Mouse (Mus musculus) heart, embryonic 14.5 days (tissue): ENCODE results near the gene Ncor2. TPM values are rescaled to one million over a fixed set of nuclear protein-coding genes. Genes with fewer than 3 reads are reported as not detected.

Experiments
- ATAC-seq: fragments of 200-750 bp; cut with Nextera tagmentation; 2 replicates; pipeline ENCODE4 v1.8.0; 2017; ENCODE audit warnings: low read depth, moderate TSS enrichment; ENCODE audit not compliant: insufficient number of reproducible peaks, insufficient read depth, low FRiP score
- H3K27ac ChIP-seq, 2 experiments: fragments of 200-500 bp in 1 of 2; fragments of 300-500 bp in 1 of 2; sonication (generic) in 1 of 2; replicated peaks in 1 of 2; 2 replicates each; pipeline ENCODE4 v1.5.1; 2012 to 2014; ENCODE audit warnings: low read depth in 2 of 2, low read length in 2 of 2, control low read depth in 1 of 2, mild to moderate bottlenecking in 1 of 2, mixed read lengths in 1 of 2; ENCODE audit not compliant: control insufficient read depth in 1 of 2, insufficient read depth in 1 of 2
- H3K27me3 ChIP-seq: fragments of 300-500 bp; sonication (generic); 2 replicates; pipeline ENCODE4 v1.6.1; 2014; ENCODE audit warnings: mild to moderate bottlenecking, low read length, control low read depth; ENCODE audit not compliant: control insufficient read depth, insufficient read depth
- H3K36me3 ChIP-seq: fragments of 300-500 bp; sonication (generic); 2 replicates; pipeline ENCODE4 v1.6.1; 2014; ENCODE audit warnings: mild to moderate bottlenecking, control low read depth, low read length, mixed read lengths; ENCODE audit not compliant: control insufficient read depth, insufficient read depth
- H3K4me1 ChIP-seq, 2 experiments: fragments of 200-500 bp in 1 of 2; fragments of 300-500 bp in 1 of 2; sonication (generic) in 1 of 2; 2 replicates each; pipeline ENCODE4 v1.6.1; 2012 to 2014; ENCODE audit warnings: low read length in 2 of 2, control low read depth in 1 of 2, mixed read lengths in 1 of 2; ENCODE audit not compliant: control insufficient read depth in 2 of 2, insufficient read depth in 2 of 2
- H3K4me2 ChIP-seq: fragments of 300-500 bp; sonication (generic); 2 replicates; pipeline ENCODE4 v1.6.1; 2014; ENCODE audit warnings: mild to moderate bottlenecking, low read length
- H3K4me3 ChIP-seq, 2 experiments: fragments of 200-500 bp in 1 of 2; fragments of 300-500 bp in 1 of 2; sonication (generic) in 1 of 2; 2 replicates each; pipeline ENCODE4 v1.5.1; 2012 to 2014; ENCODE audit warnings: low read length in 2 of 2, mild to moderate bottlenecking in 2 of 2, control low read depth in 1 of 2, low read depth in 1 of 2, moderate library complexity in 1 of 2; ENCODE audit not compliant: control insufficient read depth in 1 of 2, insufficient read depth in 1 of 2
- H3K9ac ChIP-seq: fragments of 300-500 bp; sonication (generic); 2 replicates; pipeline ENCODE4 v1.6.1; 2014; ENCODE audit warnings: mild to moderate bottlenecking, low read length
- H3K9me3 ChIP-seq: fragments of 300-500 bp; sonication (generic); 2 replicates; pipeline ENCODE4 v1.6.1; 2016; ENCODE audit warnings: low read length, control low read depth; ENCODE audit not compliant: control insufficient read depth
- WGBS: fragments of 180-500 bp; shearing (Covaris S2); extraction: QIAGEN DNeasy Blood & Tissue Kit; methylation state at CpG from one replicate; pipeline ENCODE4 v1.1.7; 2014; 5-methylcytosine and 5-hydroxymethylcytosine counted together
- polyA plus RNA-seq: library from polyadenylated mRNA; unstranded; fragments of >200 nt; fragmentation: Nextera tagmentation; extraction: Ambion mirVana; gene quantifications from 2 replicates; pipeline ENCODE4 v1.2.1, GENCODE M21; 2014

The Ncor2 gene
- polyA plus RNA-seq, 1 experiment from 2014 or later = 17.6 TPM

DNA sequence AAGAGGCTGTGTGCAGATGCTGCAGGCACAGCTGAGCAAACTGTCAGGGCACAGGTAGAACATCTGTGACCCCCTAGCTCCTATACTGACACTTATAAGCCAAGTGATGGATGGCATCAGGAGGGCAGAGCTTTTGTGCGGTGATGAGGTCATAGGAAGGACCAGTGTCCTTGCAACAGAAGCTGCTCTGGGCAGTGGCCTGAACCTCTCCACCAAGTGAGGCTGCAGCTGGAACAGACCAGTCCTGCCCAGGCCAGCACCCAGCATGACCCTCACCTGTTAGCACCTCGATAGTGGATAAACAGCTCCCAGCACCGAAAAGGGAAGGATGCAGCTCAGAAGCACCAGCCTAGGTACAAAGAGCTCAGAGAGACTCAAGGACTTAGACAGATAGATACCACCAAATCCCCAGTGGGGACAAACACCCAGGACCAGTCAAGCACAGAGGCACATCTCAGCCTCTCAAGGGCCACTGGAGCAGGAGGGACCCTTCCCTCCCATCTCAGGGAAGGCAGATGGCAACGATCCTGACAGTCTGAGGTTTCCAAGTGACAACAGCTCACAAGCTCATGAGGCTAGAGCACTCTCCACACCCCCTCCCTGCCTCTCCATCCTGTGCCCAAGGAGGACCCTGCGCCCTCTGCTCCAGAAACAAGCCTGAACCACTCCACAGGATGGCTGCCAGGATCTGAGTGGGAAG, 42.6 kb downstream of the Ncor2 start:
- peaks cover 64 to 78% of the 10 kb centered on the region in 2 experiments for H3K4me1 ChIP-seq
- no peak overlapping the region for H3K4me3 ChIP-seq
- H3K9me3 ChIP-seq = no peaks in the 10 kb centered on the region
- 43% methylated on average over 5 of the region's 5 CpGs for WGBS
- no peaks in the 10 kb centered on the region for H3K27me3 ChIP-seq
- peak overlapping the region; percentile 32; the same call in 1 of the 2 replicates for H3K9ac ChIP-seq
- H3K4me2 ChIP-seq = no peak overlapping the region
- no peak for ATAC-seq
- H3K36me3 ChIP-seq = no peaks in the 10 kb centered on the region
- H3K27ac ChIP-seq = no peak overlapping the region

DNA sequence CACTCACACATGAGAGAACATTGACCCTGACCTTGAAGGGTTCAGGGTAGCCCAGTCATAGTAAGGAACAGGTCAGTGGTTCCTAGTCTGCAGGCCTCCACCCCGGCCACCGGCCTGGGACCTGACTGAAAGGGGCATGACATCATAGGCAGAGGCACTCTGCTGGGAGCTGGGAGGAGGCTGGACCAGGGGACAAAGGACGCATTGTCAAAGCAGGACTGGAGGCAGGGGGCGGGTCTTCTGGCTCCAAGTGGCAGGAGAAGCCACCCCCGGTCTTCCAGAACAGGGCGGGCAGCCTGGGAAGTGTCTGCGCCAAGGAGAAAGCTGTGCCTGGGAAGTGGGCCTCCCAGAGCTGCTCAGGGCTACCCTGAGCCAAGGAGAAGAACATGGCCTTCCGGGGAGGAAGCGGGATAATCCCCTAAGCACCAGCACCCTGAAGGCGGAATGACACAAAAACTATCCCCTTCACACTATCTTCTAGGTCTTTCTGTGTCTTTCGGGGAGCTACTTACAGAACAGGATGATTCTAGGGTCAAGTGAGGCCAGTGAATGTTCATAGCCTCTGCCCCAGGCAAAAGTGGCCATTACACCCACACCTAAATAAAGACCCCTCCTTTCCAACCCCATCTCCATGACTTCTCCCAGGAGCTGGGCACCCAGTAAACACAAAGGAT, 44.1 kb downstream of the Ncor2 start:
- peak; percentile 70 for ATAC-seq
- no peaks in the 10 kb centered on the region for H3K36me3 ChIP-seq
- H3K27me3 ChIP-seq = no peaks in the 10 kb centered on the region
- peaks cover 65 to 81% of the 10 kb centered on the region in 2 experiments for H3K4me1 ChIP-seq
- H3K4me3 ChIP-seq = no peak overlapping the region
- peak overlapping the region; percentile 84 to 94 for H3K27ac ChIP-seq
- no peaks in the 10 kb centered on the region for H3K9me3 ChIP-seq
- peak overlapping the region; percentile 60 for H3K9ac ChIP-seq
- WGBS = 17% methylated on average over 11 of the region's 11 CpGs
- peak overlapping the region; percentile 9; the same call in 1 of the 2 replicates for H3K4me2 ChIP-seq

DNA sequence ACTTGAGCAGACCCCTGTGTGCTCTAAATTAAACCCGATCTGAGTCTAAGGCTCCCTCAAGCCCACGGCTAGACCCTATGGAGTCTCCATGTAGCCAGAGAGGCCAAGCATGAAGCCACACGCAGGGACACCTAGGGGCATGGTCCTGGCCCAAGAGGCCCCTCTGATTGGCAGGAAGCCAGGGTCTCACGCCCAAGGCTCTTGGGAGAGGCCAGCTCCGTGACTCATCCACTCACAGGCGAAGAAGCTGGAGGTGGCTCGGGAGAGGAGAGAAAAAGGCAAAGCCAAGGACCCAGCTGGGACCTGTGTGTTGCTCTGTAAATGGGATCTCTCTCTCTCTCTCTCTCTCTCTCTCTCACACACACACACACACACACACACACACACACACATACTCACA, 44.6 kb downstream of the Ncor2 start:
- no peak for ATAC-seq
- peaks cover 62 to 81% of the 10 kb centered on the region in 2 experiments for H3K4me1 ChIP-seq
- H3K9ac ChIP-seq = peak overlapping the region; percentile 60

DNA sequence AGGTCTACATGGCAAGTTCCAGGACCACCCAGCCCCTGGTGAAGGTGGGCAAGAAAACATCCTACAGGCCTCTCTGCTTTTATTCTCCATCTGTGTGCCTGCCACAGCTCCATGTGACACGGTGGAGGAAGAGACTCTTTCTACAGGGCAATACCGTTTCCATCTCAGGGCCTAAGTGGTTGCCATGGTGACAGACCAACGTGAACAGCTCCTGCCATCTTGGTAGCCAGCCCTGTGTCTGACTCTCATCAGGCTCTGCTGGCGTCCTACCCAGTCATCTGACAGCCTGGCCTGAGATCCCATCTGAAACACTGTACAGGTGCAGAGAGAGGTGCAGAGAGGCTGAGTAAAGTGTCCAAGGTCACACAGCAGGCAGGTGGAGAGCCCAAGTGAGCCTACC, 45.4 kb downstream of the Ncor2 start:
- ATAC-seq = no peak
- H3K9ac ChIP-seq = no peak overlapping the region
- WGBS = 59% methylated on average over 4 of the region's 4 CpGs
- peak overlapping the region; percentile 84 to 94; a peak in 3 of 4 replicates for H3K27ac ChIP-seq
- H3K4me1 ChIP-seq = peaks cover 61 to 81% of the 10 kb centered on the region in 2 experiments
- H3K9me3 ChIP-seq = no peaks in the 10 kb centered on the region
- no peaks in the 10 kb centered on the region for H3K27me3 ChIP-seq
- H3K4me3 ChIP-seq = no peak overlapping the region
- H3K36me3 ChIP-seq = no peaks in the 10 kb centered on the region
- no peak overlapping the region for H3K4me2 ChIP-seq

More for the DNA sequence above, 44.6 kb downstream of the Ncor2 start:
- Histone ChIP-seq H3K9me3 (no peaks in the 10 kb centered on the region), H3K27ac (peak overlapping the region; percentile 84 to 94), H3K36me3 (no peaks in the 10 kb centered on the region), H3K27me3 (no peaks in the 10 kb centered on the region), H3K4me2 (peak overlapping the region; percentile 9; the same call in 1 of the 2 replicates), H3K4me3 (no peak overlapping the region)
- 24% methylated on average over 7 of the region's 7 CpGs for WGBS

DNA sequence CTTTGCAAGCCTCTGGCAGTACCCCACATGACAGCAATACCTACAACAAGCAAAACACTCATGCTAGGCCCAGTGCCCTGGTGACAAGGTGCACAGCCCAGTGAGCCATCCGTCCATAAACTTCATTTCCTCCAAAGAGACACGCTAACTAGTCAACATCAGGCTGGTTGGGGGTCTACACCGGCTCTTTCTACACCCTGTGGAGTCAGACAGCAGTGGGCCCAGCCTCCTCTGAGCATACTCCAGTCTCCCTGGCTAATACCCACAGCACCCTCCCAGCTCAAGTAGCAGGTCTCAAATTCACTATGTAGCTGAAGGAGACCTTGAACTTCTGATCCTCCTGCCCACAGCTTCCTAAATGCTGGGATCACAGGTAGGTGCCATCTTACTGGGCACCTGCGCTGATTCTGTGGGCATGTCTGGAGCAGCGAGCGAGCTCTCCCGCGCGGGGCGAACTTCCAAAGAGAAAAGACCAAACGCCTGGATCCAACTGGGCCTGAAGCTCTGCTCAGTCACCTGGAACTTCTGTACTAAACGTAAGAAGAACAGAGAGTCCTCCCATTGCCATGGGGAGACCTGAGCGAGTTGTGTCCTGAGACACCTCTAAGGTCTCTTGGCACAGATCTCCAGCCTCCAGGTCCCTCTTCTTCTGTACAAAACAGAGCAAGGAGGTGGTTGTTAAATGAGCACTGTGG, 46.3 kb downstream of the Ncor2 start:
- Histone ChIP-seq H3K4me3 (no peak overlapping the region), H3K4me2 (no peak overlapping the region), H3K27me3 (no peaks in the 10 kb centered on the region), H3K27ac (no peak overlapping the region), H3K9ac (no peak overlapping the region), H3K4me1 (peaks cover 63 to 81% of the 10 kb centered on the region in 2 experiments), H3K9me3 (no peaks in the 10 kb centered on the region), H3K36me3 (no peaks in the 10 kb centered on the region)
- ATAC-seq = no peak
- 96% methylated on average over 13 of the region's 13 CpGs for WGBS

DNA sequence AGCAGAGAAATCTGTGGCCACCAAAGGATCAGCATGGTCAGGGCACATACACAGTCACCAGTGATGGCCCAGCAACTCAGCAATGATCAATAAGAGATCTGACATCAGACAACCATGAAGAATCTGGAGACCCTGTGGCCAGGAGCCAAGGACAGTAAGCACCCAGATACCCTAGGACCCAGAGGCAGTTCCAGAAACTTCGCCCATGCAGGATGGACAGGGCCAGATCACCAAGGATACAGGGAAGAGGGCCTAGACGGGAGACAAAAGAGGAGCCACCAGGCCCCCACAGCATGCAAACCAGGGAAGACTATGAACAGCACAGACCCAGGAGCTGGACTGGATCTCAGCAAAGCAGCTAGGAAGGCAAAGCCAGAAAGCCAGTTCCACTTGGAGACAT, 47.0 kb downstream of the Ncor2 start:
- Histone ChIP-seq H3K4me2 (no peak overlapping the region), H3K4me1 (peaks cover 59 to 79% of the 10 kb centered on the region in 2 experiments), H3K9me3 (no peaks in the 10 kb centered on the region), H3K27me3 (no peaks in the 10 kb centered on the region), H3K9ac (no peak overlapping the region), H3K27ac (no peak overlapping the region), H3K36me3 (no peaks in the 10 kb centered on the region), H3K4me3 (no peak overlapping the region)
- ATAC-seq = no peak
- WGBS = 82% methylated on average over 2 of the region's 2 CpGs

DNA sequence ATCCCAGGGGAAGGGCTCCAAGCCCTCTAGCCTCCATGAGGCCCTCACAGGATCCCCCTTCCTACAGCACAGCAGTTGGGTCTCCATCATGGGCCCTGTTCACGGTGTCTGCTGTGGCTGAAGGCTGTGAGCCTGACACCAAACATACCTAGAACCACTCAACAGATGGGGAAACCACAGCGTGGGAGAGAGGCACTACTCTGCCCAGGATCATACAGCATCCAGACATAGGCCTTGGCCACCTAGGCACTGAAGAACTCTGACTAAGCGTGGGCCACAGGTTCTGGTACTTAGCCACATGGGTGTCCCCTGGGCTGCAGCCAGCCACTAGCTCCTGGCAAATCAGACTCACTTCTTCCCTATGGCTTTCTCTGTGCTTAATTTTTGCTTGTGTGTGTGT, 48.6 kb downstream of the Ncor2 start:
- Histone ChIP-seq H3K27ac (no peak overlapping the region), H3K27me3 (no peaks in the 10 kb centered on the region), H3K9me3 (no peaks in the 10 kb centered on the region), H3K36me3 (no peaks in the 10 kb centered on the region), H3K4me2 (no peak overlapping the region), H3K4me3 (no peak overlapping the region), H3K9ac (peak overlapping the region; percentile 9; the same call in 1 of the 2 replicates), H3K4me1 (peaks cover 56 to 76% of the 10 kb centered on the region in 2 experiments)
- no peak for ATAC-seq
- 82% methylated on average over 3 of the region's 3 CpGs for WGBS
